Mouse (Mus musculus) heart, embryonic 13.5 days (tissue): ENCODE results near the gene Cldn5. TPM values are rescaled to one million over a fixed set of nuclear protein-coding genes. Genes with fewer than 3 reads are reported as not detected.

Source experiments
- ATAC-seq: fragments of 200-750 bp; cut with Nextera tagmentation; 2 replicates; pipeline ENCODE4 v1.8.0; 2017; ENCODE audit warnings: moderate TSS enrichment; ENCODE audit not compliant: insufficient number of reproducible peaks, low FRiP score, low TSS enrichment; ENCODE audit errors: extremely low read depth
- H3K27ac ChIP-seq: fragments of 300-500 bp; sonication (generic); replicated peaks from 2 replicates; pipeline ENCODE4 v1.5.1; 2015; ENCODE audit warnings: moderate library complexity, mild to moderate bottlenecking, inconsistent platforms
- H3K27me3 ChIP-seq: fragments of 300-500 bp; sonication (generic); replicated peaks from 2 replicates; pipeline ENCODE4 v1.6.1; 2015; ENCODE audit warnings: mild to moderate bottlenecking, inconsistent platforms
- H3K36me3 ChIP-seq: fragments of 300-500 bp; sonication (generic); 2 replicates; pipeline ENCODE4 v1.6.1; 2015; ENCODE audit warnings: mild to moderate bottlenecking, inconsistent platforms
- H3K4me1 ChIP-seq: fragments of 300-500 bp; sonication (generic); 2 replicates; pipeline ENCODE4 v1.6.1; 2015; ENCODE audit warnings: inconsistent platforms
- H3K4me2 ChIP-seq: fragments of 300-500 bp; sonication (generic); 2 replicates; pipeline ENCODE4 v1.6.1; 2015; ENCODE audit warnings: inconsistent platforms, mild to moderate bottlenecking, moderate library complexity
- H3K4me3 ChIP-seq: fragments of 300-500 bp; sonication (generic); 2 replicates; pipeline ENCODE4 v1.5.1; 2015; ENCODE audit warnings: moderate library complexity, mild to moderate bottlenecking, inconsistent platforms
- H3K9ac ChIP-seq: fragments of 300-500 bp; sonication (generic); 2 replicates; pipeline ENCODE4 v1.6.1; 2015; ENCODE audit warnings: inconsistent platforms, mild to moderate bottlenecking, moderate library complexity
- H3K9me3 ChIP-seq: fragments of 300-500 bp; sonication (generic); 2 replicates; pipeline ENCODE4 v1.6.1; 2016; ENCODE audit warnings: inconsistent platforms
- WGBS: fragments of 180-500 bp; shearing (Covaris S2); methylation state at CpG from one replicate; pipeline ENCODE4 v1.1.7; 2015; ENCODE audit warnings: mixed read lengths; 5-methylcytosine and 5-hydroxymethylcytosine counted together
- polyA plus RNA-seq: library from polyadenylated mRNA; unstranded; fragments of >200 nt; fragmentation: Nextera tagmentation; extraction: Ambion mirVana; gene quantifications from 2 replicates; pipeline ENCODE4 v1.2.1, GENCODE M21; 2015

The Cldn5 gene
- polyA plus RNA-seq, 1 experiment from 2014 or later, result 18.0 TPM

DNA sequence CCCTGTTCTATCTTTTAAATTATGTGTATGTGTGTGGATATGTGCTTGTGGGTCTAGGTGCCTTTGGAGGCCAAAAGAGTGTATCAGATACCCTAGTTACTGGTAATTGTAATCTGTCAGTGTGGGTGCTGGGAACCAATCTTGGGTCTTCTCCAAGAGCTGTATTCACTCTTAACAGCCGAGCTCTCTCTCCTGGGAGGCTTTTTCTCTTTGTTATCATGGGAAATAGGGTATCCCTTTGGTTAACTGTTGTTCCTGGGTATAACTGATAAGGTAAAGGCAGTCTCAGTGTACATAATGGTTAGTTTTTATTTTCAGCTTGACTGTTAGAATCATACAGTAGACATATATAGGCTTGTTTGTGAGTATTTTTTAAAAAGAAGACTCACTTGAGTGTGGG is 45.7 kb downstream of the Cldn5 start:
- Histone ChIP-seq H3K4me3 (no peak overlapping the region), H3K4me1 (no peaks in the 10 kb centered on the region), H3K27me3 (no peaks in the 10 kb centered on the region), H3K4me2 (no peak overlapping the region), H3K27ac (no peak overlapping the region), H3K36me3 (peaks cover 98% of the 10 kb centered on the region), H3K9me3 (no peaks in the 10 kb centered on the region), H3K9ac (no peak overlapping the region)
- ATAC-seq, result no peak
- 52% methylated on average over 1 of the region's 1 CpGs for WGBS

DNA sequence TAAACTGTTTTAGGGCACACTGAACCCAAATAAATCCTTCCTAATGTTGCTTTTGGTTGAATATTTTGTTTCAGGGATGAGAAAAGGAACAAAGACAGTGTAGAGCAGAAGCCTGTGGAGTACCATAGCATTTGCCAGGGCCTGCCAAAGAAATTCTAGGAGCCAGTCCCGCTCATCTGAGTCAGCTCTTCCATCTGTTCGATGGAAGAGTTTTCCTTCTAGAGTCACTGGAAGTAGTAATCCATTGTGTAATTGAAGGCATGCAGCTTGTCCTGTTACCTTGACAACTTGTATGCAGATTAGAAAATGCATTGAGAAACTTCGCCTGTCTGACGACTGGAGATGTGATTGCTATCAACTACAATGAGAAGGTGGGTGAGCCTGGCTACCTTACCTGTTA is 46.3 kb downstream of the Cldn5 start:
- Histone ChIP-seq H3K9ac (no peak overlapping the region), H3K27me3 (no peaks in the 10 kb centered on the region), H3K4me2 (no peak overlapping the region), H3K4me1 (no peaks in the 10 kb centered on the region), H3K9me3 (no peaks in the 10 kb centered on the region), H3K36me3 (peaks cover 98% of the 10 kb centered on the region), H3K4me3 (no peak overlapping the region), H3K27ac (no peak overlapping the region)
- WGBS, result 90% methylated on average over 4 of the region's 4 CpGs
- ATAC-seq, result no peak

Other genes with a start within 250 kb of the Cldn5 start
- 0.42 and 1.1 TPM in 2 replicates for gene Tbx1, start 186.2 kb upstream of the Cldn5 start, polyA plus RNA-seq
- 4.4 and 6.1 TPM in 2 replicates for gene Gp1bb, start 154.4 kb upstream of the Cldn5 start, polyA plus RNA-seq
- gene Gm49601, start 150.4 kb upstream of the Cldn5 start, polyA plus RNA-seq, result 1.4 and 1.8 TPM in 2 replicates
- 8.8 TPM in 2 replicates for gene Sept5, start 146.9 kb upstream of the Cldn5 start, polyA plus RNA-seq
- 64.8 and 68.0 TPM in 2 replicates for gene Ufd1, start 34.9 kb downstream of the Cldn5 start, polyA plus RNA-seq
- gene Cdc45, start 35.1 kb downstream of the Cldn5 start, polyA plus RNA-seq, result 34.4 and 36.1 TPM in 2 replicates
- 33.3 and 43.3 TPM in 2 replicates for gene 2510002D24Rik, start 59.7 kb downstream of the Cldn5 start, polyA plus RNA-seq
- not detected in 2 replicates for gene Gm28539, start 59.7 kb downstream of the Cldn5 start, polyA plus RNA-seq
- 90.3 and 103 TPM in 2 replicates for gene Mrpl40, start 100.0 kb downstream of the Cldn5 start, polyA plus RNA-seq
- gene Hira, start 100.2 kb downstream of the Cldn5 start, polyA plus RNA-seq, result 11.0 and 11.8 TPM in 2 replicates